Mouse (Mus musculus) stomach, embryonic 14.5 days (tissue): ENCODE measurements around the gene Hspa2. TPM values are rescaled to one million over a fixed set of nuclear protein-coding genes. Genes with fewer than 3 reads are reported as not detected.
A peak's percentile ranks its signal among the peaks of the same experiment; 100 is the strongest.
"Not testable (repeated sequence)": the region's sequence is repeated elsewhere in the genome, so short reads cannot be mapped to it uniquely, and the experiment has no call there.

Experiments used
- ATAC-seq: fragments of 200-750 bp; cut with Nextera tagmentation; 2 replicates; pipeline ENCODE4 v1.8.0; 2017; ENCODE audit warnings: low read depth, moderate TSS enrichment; ENCODE audit not compliant: insufficient number of reproducible peaks, insufficient read depth, low FRiP score
- H3K27ac ChIP-seq: fragments of 300-500 bp; sonication (generic); 2 replicates; pipeline ENCODE4 v1.5.1; 2014; ENCODE audit warnings: mild to moderate bottlenecking, low read length, moderate library complexity, mixed read lengths
- H3K27me3 ChIP-seq: fragments of 300-500 bp; sonication (generic); 2 replicates; pipeline ENCODE4 v1.6.1; 2014; ENCODE audit warnings: low read length, control low read depth, mixed read lengths; ENCODE audit not compliant: control insufficient read depth, insufficient read depth
- H3K36me3 ChIP-seq: fragments of 300-500 bp; sonication (generic); 2 replicates; pipeline ENCODE4 v1.6.1; 2014; ENCODE audit warnings: mild to moderate bottlenecking, control low read depth, low read length, moderate library complexity, mixed read lengths; ENCODE audit not compliant: control insufficient read depth, insufficient read depth
- H3K4me1 ChIP-seq: fragments of 300-500 bp; sonication (generic); 2 replicates; pipeline ENCODE4 v1.6.1; 2014; ENCODE audit warnings: low read length, control low read depth, mixed read lengths; ENCODE audit not compliant: control insufficient read depth, insufficient read depth
- H3K4me2 ChIP-seq: fragments of 300-500 bp; sonication (generic); replicated peaks from 2 replicates; pipeline ENCODE4 v1.6.1; 2014; ENCODE audit warnings: low read depth, low read length, control low read depth
- H3K4me3 ChIP-seq: fragments of 300-500 bp; sonication (generic); 2 replicates; pipeline ENCODE4 v1.5.1; 2014; ENCODE audit warnings: low read depth, low read length, control low read depth
- H3K9ac ChIP-seq: fragments of 300-500 bp; sonication (generic); replicated peaks from 2 replicates; pipeline ENCODE4 v1.6.1; 2014; ENCODE audit warnings: low read depth, mild to moderate bottlenecking, control low read depth, low read length, moderate library complexity, mixed read lengths
- H3K9me3 ChIP-seq: fragments of 300-500 bp; sonication (generic); 2 replicates; pipeline ENCODE4 v1.6.1; 2016; ENCODE audit warnings: low read depth, low read length, control low read depth; ENCODE audit not compliant: control insufficient read depth
- WGBS: fragments of 180-500 bp; shearing (Covaris S2); extraction: QIAGEN DNeasy Blood & Tissue Kit; methylation state at CpG from one replicate; pipeline ENCODE4 v1.1.7; 2014; 5-methylcytosine and 5-hydroxymethylcytosine counted together
- polyA plus RNA-seq: library from polyadenylated mRNA; unstranded; fragments of >200 nt; fragmentation: Nextera tagmentation; extraction: Ambion mirVana; gene quantifications from 2 replicates; pipeline ENCODE4 v1.2.1, GENCODE M21; 2014

Gene Hspa2
- polyA plus RNA-seq, 1 experiment from 2014 or later = 9.5 TPM

DNA sequence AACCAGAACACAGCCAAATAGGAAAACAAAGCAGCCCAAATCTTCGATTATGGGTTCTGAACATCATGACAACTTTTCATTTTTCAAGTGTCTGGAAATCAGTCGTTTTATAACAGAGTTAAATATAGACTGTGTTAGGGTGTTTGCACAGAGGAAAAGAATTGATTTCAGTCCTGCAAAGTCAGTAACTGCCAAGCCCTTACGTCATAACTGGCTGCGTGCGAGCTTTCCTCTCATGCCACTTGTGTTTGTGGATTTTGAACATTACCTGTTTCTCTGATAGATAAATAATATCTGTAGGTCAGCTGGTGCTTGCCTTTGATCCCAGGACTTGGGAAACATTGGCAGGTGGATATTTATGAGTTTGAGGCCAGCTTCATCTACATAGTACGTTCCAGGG is 27.5 kb downstream of the Hspa2 start:
- Histone ChIP-seq H3K4me2 (no peak overlapping the region), H3K4me3 (no peak overlapping the region), H3K9me3 (no peaks in the 10 kb centered on the region), H3K4me1 (no peaks in the 10 kb centered on the region), H3K27me3 (no peaks in the 10 kb centered on the region), H3K36me3 (no peaks in the 10 kb centered on the region), H3K27ac (no peak overlapping the region), H3K9ac (no peak overlapping the region)
- ATAC-seq = no peak
- 66% methylated on average over 6 of the region's 6 CpGs for WGBS

DNA sequence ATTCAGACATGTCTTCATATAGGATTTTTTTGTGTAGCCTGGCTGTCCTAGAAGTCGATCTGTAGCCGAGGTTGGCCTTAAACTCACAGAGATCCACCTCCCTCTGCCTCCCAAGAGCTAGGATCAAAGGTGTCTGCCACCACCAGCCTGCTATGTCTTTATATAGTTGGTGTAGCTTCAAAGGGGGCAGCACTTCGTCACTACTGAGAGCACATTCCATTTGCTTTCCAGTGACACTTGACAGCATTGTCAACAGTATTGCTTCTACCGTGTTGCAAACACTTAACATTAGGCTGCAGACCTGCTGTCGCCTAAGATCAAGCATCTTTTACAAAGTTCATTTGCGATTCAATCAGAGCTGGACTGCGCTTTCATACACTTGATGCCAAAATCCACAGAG is 30.1 kb downstream of the Hspa2 start:
- no peak overlapping the region for H3K9ac ChIP-seq
- H3K36me3 ChIP-seq = no peaks in the 10 kb centered on the region
- no peak overlapping the region for H3K4me3 ChIP-seq
- ATAC-seq = no peak
- 40% methylated on average over 7 of the region's 7 CpGs for WGBS
- H3K4me2 ChIP-seq = no peak overlapping the region
- H3K27me3 ChIP-seq = no peaks in the 10 kb centered on the region
- no peak overlapping the region for H3K27ac ChIP-seq
- H3K9me3 ChIP-seq = no peaks in the 10 kb centered on the region
- H3K4me1 ChIP-seq = no peaks in the 10 kb centered on the region

DNA sequence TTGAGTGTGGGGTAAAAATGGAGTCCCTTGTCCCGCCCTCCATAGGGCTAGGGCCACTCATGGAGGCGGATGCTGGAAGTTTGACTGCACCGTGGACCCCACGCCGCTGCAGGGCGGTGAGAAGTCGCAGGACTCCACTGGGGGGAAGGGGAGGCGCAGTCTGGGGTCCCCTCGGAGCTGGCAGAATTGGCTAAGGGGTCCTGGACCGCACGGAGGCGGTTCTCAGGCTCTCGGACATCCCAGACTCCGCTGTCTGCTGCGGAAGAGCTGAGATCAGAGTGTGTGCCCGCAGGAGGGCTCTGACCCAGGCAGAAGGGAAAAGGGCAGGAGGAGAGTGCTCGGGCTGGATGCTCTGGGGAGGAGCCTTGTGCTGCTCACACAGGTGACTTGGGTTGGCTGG is 31.1 kb downstream of the Hspa2 start:
- ATAC-seq = no peak
- Histone ChIP-seq H3K4me2 (peak overlapping the region; percentile 78), H3K9ac (peak overlapping the region; percentile 33), H3K27me3 (no peaks in the 10 kb centered on the region), H3K4me3 (peak overlapping the region; percentile 36), H3K4me1 (no peaks in the 10 kb centered on the region), H3K27ac (no peak overlapping the region), H3K36me3 (no peaks in the 10 kb centered on the region), H3K9me3 (no peaks in the 10 kb centered on the region)
- WGBS = 2% methylated on average over 17 of the region's 17 CpGs

DNA sequence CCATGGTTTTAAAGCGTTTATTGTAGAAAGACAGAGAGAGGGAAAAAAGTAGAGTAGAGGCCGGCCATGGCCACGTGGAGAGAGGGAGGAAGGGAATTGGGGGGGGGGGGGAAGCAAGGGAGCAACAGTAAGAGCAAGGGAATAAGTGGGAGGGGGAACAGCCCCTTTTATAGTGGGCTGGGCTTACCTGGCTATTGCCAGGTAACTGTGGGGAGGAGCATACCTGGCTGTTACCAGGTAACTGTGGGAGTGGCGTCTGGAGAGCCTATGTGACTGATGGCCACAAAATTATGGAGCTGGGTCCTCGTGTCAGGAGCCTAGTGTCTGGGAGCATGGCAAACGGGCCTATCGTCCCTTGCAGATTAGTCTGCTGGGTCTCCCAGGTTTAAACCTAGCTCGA is 31.6 kb downstream of the Hspa2 start:
- H3K27ac ChIP-seq = no peak overlapping the region
- H3K9ac ChIP-seq = no peak overlapping the region
- ATAC-seq = no peak
- H3K27me3 ChIP-seq = no peaks in the 10 kb centered on the region
- no peaks in the 10 kb centered on the region for H3K36me3 ChIP-seq
- H3K4me3 ChIP-seq = peak overlapping the region; percentile 36; the same call in 1 of the 2 replicates
- peak overlapping the region; percentile 78 for H3K4me2 ChIP-seq
- 38% methylated on average over 8 of the region's 8 CpGs for WGBS
- H3K4me1 ChIP-seq = no peaks in the 10 kb centered on the region
- no peaks in the 10 kb centered on the region for H3K9me3 ChIP-seq

DNA sequence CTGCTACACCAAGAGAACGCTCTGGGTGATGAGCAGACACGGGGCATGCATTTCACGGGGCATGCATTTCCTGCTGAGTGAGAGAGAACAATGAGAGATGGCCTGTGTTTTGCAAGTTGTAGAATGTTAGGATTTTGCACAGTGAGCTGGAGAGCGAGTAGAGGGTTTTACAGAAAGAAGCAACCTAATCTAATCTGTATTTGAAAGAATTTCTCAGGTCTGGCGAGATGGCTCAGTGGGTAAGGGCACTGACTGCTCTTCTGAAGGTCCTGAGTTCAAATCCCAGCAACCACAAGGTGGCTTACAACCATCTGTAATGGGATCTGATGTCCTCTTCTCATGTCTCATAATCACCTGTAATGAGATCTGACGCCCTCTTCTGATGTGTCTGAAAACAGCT is 39.5 kb downstream of the Hspa2 start:
- not testable (repeated sequence) for H3K4me3 ChIP-seq, H3K27me3 ChIP-seq, H3K4me2 ChIP-seq, H3K9me3 ChIP-seq, H3K36me3 ChIP-seq, H3K4me1 ChIP-seq, H3K9ac ChIP-seq, ATAC-seq, H3K27ac ChIP-seq
- 80% methylated on average over 6 of the region's 6 CpGs for WGBS

DNA sequence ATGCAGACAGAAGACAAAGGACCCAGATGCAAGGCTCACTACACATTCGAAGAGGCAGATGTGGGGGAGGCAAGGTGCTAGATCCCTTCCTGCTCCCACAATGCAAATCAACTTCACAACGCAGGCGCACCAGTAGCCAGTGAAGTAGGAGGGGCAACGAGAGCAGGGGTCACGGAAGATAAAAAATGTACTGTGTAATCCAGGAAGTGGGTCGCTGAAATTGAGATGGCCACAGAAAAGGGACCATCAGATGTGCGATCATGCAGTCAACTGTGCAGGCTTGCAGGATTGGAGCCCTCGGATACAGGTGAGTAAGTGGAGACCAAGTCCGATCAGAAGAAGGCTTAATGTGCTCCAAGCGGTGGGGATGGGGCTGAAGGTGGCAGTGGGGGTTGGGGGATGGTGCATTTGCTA is 40.4 kb downstream of the Hspa2 start:
- Histone ChIP-seq H3K4me1 (no peaks in the 10 kb centered on the region), H3K9ac (no peak overlapping the region), H3K9me3 (no peaks in the 10 kb centered on the region), H3K4me3 (no peak overlapping the region), H3K27me3 (no peaks in the 10 kb centered on the region), H3K4me2 (no peak overlapping the region), H3K27ac (no peak overlapping the region), H3K36me3 (no peaks in the 10 kb centered on the region)
- WGBS = 55% methylated on average over 10 of the region's 10 CpGs
- ATAC-seq = no peak

DNA sequence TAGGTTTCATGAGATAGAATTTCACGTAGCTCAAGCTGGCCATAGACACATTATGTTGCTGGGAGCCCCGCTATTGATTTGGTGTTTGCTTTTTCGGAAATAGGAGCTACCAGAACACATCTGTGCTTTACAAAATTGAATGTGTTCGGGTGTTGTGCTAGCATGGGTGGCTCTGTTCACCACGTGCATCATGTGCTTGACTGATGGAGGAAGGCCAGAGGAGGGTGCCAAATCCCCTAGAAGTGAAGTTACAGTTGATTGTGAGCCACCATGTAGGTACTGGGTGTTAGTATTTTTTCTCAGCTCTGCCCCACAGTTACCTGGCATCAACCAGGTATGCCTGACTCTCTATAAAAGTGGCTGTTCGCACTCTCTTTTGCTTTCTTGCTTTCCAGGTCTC is 40.9 kb downstream of the Hspa2 start:
- Histone ChIP-seq H3K9ac (no peak overlapping the region), H3K27me3 (no peaks in the 10 kb centered on the region), H3K36me3 (no peaks in the 10 kb centered on the region), H3K9me3 (no peaks in the 10 kb centered on the region), H3K4me2 (no peak overlapping the region), H3K27ac (no peak overlapping the region), H3K4me1 (no peaks in the 10 kb centered on the region), H3K4me3 (no peak overlapping the region)
- 80% methylated on average over 6 of the region's 6 CpGs for WGBS
- no peak for ATAC-seq

DNA sequence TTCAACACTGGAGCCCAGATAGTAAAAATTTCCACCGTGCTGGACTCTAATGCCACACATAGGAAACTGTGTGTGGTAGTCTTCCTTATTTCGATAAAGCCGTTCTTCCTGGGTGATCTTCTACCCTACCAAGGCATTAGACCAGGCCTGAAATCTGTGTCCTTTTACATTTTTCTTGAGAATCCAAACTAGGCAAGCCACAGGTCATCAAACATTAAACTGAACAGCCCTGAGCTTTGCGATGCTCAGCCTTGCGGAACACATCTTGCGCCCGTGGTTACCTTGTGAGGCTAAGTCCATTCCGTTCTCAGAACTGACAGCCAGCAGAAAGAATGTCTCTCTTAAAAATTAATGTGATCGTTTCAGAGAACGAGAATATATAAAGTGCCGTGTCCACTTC is 42.2 kb downstream of the Hspa2 start:
- no peaks in the 10 kb centered on the region for H3K9me3 ChIP-seq
- no peaks in the 10 kb centered on the region for H3K4me1 ChIP-seq
- no peak overlapping the region for H3K27ac ChIP-seq
- H3K27me3 ChIP-seq = no peaks in the 10 kb centered on the region
- H3K36me3 ChIP-seq = no peaks in the 10 kb centered on the region
- 82% methylated on average over 11 of the region's 11 CpGs for WGBS
- H3K4me3 ChIP-seq = no peak overlapping the region
- H3K4me2 ChIP-seq = no peak overlapping the region
- ATAC-seq = no peak
- H3K9ac ChIP-seq = no peak overlapping the region

DNA sequence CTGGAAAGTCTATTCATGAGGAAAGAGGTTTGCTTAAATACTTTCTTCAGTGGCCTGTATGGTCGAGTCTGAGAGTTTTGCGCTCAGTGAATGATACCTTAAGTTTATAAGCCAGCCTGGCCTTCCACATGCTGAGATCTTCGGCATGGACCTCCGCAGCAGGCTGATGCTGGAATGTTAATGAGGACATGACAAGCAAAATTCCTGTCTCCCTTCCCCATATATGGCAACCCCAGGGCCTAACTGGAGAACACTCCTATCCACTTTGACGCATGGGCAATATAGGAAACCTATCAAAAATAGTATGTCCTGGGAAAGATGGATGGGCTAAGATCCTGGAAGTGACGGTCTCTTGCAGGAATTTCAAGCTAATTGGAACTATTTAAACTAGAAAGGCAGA is 44.2 kb downstream of the Hspa2 start:
- Histone ChIP-seq H3K9ac (no peak overlapping the region), H3K4me2 (no peak overlapping the region), H3K4me1 (no peaks in the 10 kb centered on the region), H3K9me3 (no peaks in the 10 kb centered on the region), H3K27me3 (no peaks in the 10 kb centered on the region), H3K4me3 (no peak overlapping the region), H3K36me3 (no peaks in the 10 kb centered on the region), H3K27ac (no peak overlapping the region)
- ATAC-seq = no peak
- WGBS = 45% methylated on average over 6 of the region's 6 CpGs
